Mouse (Mus musculus) MEL (cell line): Measurements from ENCODE around the gene Evc2. TPM values are rescaled to one million over a fixed set of nuclear protein-coding genes. Genes with fewer than 3 reads are reported as not detected.

Experiments used
- DNase-seq: peaks from one replicate; pipeline ENCODE4 v3.0.0; 2011; ENCODE audit warnings: low read depth, low spot score
- H3K27ac ChIP-seq: 2 replicates; pipeline ENCODE4 v1.5.1; 2012; ENCODE audit warnings: low read depth, mild to moderate bottlenecking, control low read depth, low read length, moderate library complexity; ENCODE audit not compliant: control insufficient read depth
- H3K27me3 ChIP-seq, 2 experiments: fragments of 150-350 bp in 1 of 2; sonication (generic) in 1 of 2; 2 replicates each; pipeline ENCODE4 v1.6.1; 2012; ENCODE audit warnings: low read length in 2 of 2, mild to moderate bottlenecking in 2 of 2, improper control_type of control experiment in 1 of 2, moderate library complexity in 1 of 2; ENCODE audit not compliant: insufficient read depth in 2 of 2, control insufficient read depth in 1 of 2
- H3K36me3 ChIP-seq, 2 experiments: 2 replicates each; pipeline ENCODE4 v1.6.1; 2012 to 2014; ENCODE audit warnings: low read length in 2 of 2, improper control_type of control experiment in 1 of 2, inconsistent platforms in 1 of 2, mild to moderate bottlenecking in 1 of 2; ENCODE audit not compliant: insufficient read depth in 2 of 2, control insufficient read depth in 1 of 2
- H3K4me1 ChIP-seq, 2 experiments: fragments of 150-350 bp in 1 of 2; sonication (generic) in 1 of 2; 2 replicates each; pipeline ENCODE4 v1.6.1; 2012; ENCODE audit warnings: low read length in 2 of 2, improper control_type of control experiment in 1 of 2, mild to moderate bottlenecking in 1 of 2; ENCODE audit not compliant: insufficient read depth in 2 of 2, control insufficient read depth in 1 of 2
- H3K4me3 ChIP-seq, 2 experiments: fragments of 150-350 bp in 1 of 2; sonication (generic) in 1 of 2; 2 replicates each; pipeline ENCODE4 v1.5.1; 2012; ENCODE audit warnings: low read depth in 2 of 2, low read length in 2 of 2, mild to moderate bottlenecking in 2 of 2, moderate library complexity in 2 of 2, control low read depth in 1 of 2, improper control_type of control experiment in 1 of 2; ENCODE audit not compliant: control insufficient read depth in 1 of 2, insufficient read depth in 1 of 2
- H3K79me2 ChIP-seq: 2 replicates; pipeline ENCODE4 v1.6.1; 2012; ENCODE audit warnings: mild to moderate bottlenecking, low read length, moderate library complexity; ENCODE audit not compliant: control insufficient read depth, poor library complexity, insufficient read depth
- H3K9ac ChIP-seq: 2 replicates; pipeline ENCODE4 v1.6.1; 2012; ENCODE audit warnings: low read depth, mild to moderate bottlenecking, control low read depth, low read length, moderate library complexity; ENCODE audit not compliant: control insufficient read depth, poor library complexity, severe bottlenecking
- H3K9me3 ChIP-seq: fragments of 150-350 bp; sonication (generic); replicated peaks from 2 replicates; pipeline ENCODE4 v1.6.1; 2012; ENCODE audit warnings: mild to moderate bottlenecking, low read length, improper control_type of control experiment, moderate library complexity; ENCODE audit not compliant: insufficient read depth
- BHLHE40 ChIP-seq: IDR thresholded peaks from 2 replicates; pipeline ENCODE4 v1.6.1; 2012; ENCODE audit warnings: low read depth, mild to moderate bottlenecking, inconsistent platforms, low read length, improper control_type of control experiment, borderline replicate concordance
- CHD1 ChIP-seq: IDR thresholded peaks from 2 replicates; pipeline ENCODE4 v1.6.1; 2012; ENCODE audit warnings: low read depth, mild to moderate bottlenecking, inconsistent platforms, low read length, improper control_type of control experiment
- CTCF ChIP-seq, 3 experiments: IDR thresholded peaks in 2 of 3; conservative IDR thresholded peaks in 1 of 3; 2 replicates each; pipeline ENCODE4 v1.5.1; 2011 to 2012; ENCODE audit warnings: low read length in 3 of 3, low read depth in 2 of 3, mild to moderate bottlenecking in 2 of 3, improper control_type of control experiment in 1 of 3, inconsistent platforms in 1 of 3, mixed read lengths in 1 of 3, moderate library complexity in 1 of 3; ENCODE audit not compliant: control insufficient read depth in 1 of 3, insufficient read depth in 1 of 3, poor library complexity in 1 of 3, severe bottlenecking in 1 of 3
- ELF1 ChIP-seq: IDR thresholded peaks from 2 replicates; pipeline ENCODE4 v1.6.1; 2014; ENCODE audit warnings: low read depth, mild to moderate bottlenecking, inconsistent platforms, low read length, improper control_type of control experiment, moderate library complexity
- EP300 ChIP-seq, 2 experiments: IDR thresholded peaks; 2 replicates each; pipeline ENCODE4 v1.6.1; 2011; ENCODE audit warnings: improper control_type of control experiment in 2 of 2, low read length in 2 of 2, low read depth in 1 of 2, mild to moderate bottlenecking in 1 of 2
- ETS1 ChIP-seq: IDR thresholded peaks from 2 replicates; pipeline ENCODE4 v1.6.1; 2012; ENCODE audit warnings: low read depth, mild to moderate bottlenecking, inconsistent platforms, low read length, improper control_type of control experiment, moderate library complexity
- GABPA ChIP-seq: IDR thresholded peaks from 2 replicates; pipeline ENCODE4 v1.6.1; 2012; ENCODE audit warnings: low read depth, mild to moderate bottlenecking, inconsistent platforms, low read length, improper control_type of control experiment, moderate library complexity
- HCFC1 ChIP-seq: IDR thresholded peaks from 2 replicates; pipeline ENCODE4 v1.6.1; 2012; ENCODE audit warnings: low read depth, mild to moderate bottlenecking, inconsistent platforms, low read length, improper control_type of control experiment, moderate library complexity
- JUND ChIP-seq: IDR thresholded peaks from 2 replicates; pipeline ENCODE4 v1.6.1; 2011; ENCODE audit warnings: low read depth, mild to moderate bottlenecking, improper control_type of control experiment, low read length
- KAT2A ChIP-seq: conservative IDR thresholded peaks from 2 replicates; pipeline ENCODE4 v1.6.1; 2012; ENCODE audit warnings: low read depth, low read length, improper control_type of control experiment, inconsistent platforms
- MAFK ChIP-seq: IDR thresholded peaks from 2 replicates; pipeline ENCODE4 v1.6.1; 2011; ENCODE audit warnings: low read depth, mild to moderate bottlenecking, low read length, improper control_type of control experiment, borderline replicate concordance
- MXI1 ChIP-seq: IDR thresholded peaks from 2 replicates; pipeline ENCODE4 v1.6.1; 2011; ENCODE audit warnings: mild to moderate bottlenecking, low read depth, low read length, improper control_type of control experiment
- MYB ChIP-seq: IDR thresholded peaks from 2 replicates; pipeline ENCODE4 v1.6.1; 2011; ENCODE audit warnings: mild to moderate bottlenecking, low read depth, low read length, improper control_type of control experiment
- MYC ChIP-seq: IDR thresholded peaks from 2 replicates; pipeline ENCODE4 v1.6.1; 2011; ENCODE audit warnings: low read depth, mild to moderate bottlenecking, low read length, improper control_type of control experiment, moderate library complexity
- POLR2A ChIP-seq, 2 experiments: IDR thresholded peaks; 2 replicates each; pipeline ENCODE4 v1.6.1; 2011 to 2012; ENCODE audit warnings: low read length in 2 of 2, mild to moderate bottlenecking in 2 of 2, control low read depth in 1 of 2, improper control_type of control experiment in 1 of 2, low read depth in 1 of 2, moderate library complexity in 1 of 2; ENCODE audit not compliant: control insufficient read depth in 1 of 2, insufficient read depth in 1 of 2, poor library complexity in 1 of 2
- POLR2AphosphoS2 ChIP-seq: IDR thresholded peaks from 2 replicates; pipeline ENCODE4 v1.6.1; 2011; ENCODE audit warnings: low read length, improper control_type of control experiment
- POLR2AphosphoS5 ChIP-seq: IDR thresholded peaks from 2 replicates; pipeline ENCODE4 v1.6.1; 2012; ENCODE audit warnings: low read depth, borderline replicate concordance, mild to moderate bottlenecking, inconsistent platforms, low read length, moderate library complexity, mixed read lengths
- RCOR1 ChIP-seq: IDR thresholded peaks from 2 replicates; pipeline ENCODE4 v1.6.1; 2012; ENCODE audit warnings: low read depth, mild to moderate bottlenecking, inconsistent platforms, low read length, improper control_type of control experiment
- SIN3A ChIP-seq: IDR thresholded peaks from 2 replicates; pipeline ENCODE4 v1.6.1; 2012; ENCODE audit warnings: low read length, improper control_type of control experiment, inconsistent platforms
- TBP ChIP-seq: IDR thresholded peaks from 2 replicates; pipeline ENCODE4 v1.8.0; 2011; ENCODE audit warnings: low read depth, low read length, improper control_type of control experiment
- UBTF ChIP-seq: IDR thresholded peaks from 2 replicates; pipeline ENCODE4 v1.6.1; 2012; ENCODE audit warnings: low read depth, mild to moderate bottlenecking, inconsistent platforms, low read length, improper control_type of control experiment, moderate library complexity, borderline replicate concordance; ENCODE audit not compliant: insufficient read depth
- USF2 ChIP-seq, 2 experiments: IDR thresholded peaks; 2 replicates each; pipeline ENCODE4 v1.6.1; 2011 to 2012; ENCODE audit warnings: improper control_type of control experiment in 2 of 2, low read length in 2 of 2, borderline replicate concordance in 1 of 2, inconsistent platforms in 1 of 2, low read depth in 1 of 2, mild to moderate bottlenecking in 1 of 2; ENCODE audit not compliant: insufficient read depth in 1 of 2
- ZC3H11A ChIP-seq: IDR thresholded peaks from 2 replicates; pipeline ENCODE4 v1.6.1; 2012; ENCODE audit warnings: low read depth, mild to moderate bottlenecking, inconsistent platforms, low read length, improper control_type of control experiment
- ZKSCAN1 ChIP-seq: IDR thresholded peaks from 2 replicates; pipeline ENCODE4 v1.6.1; 2012; ENCODE audit warnings: low read depth, mild to moderate bottlenecking, inconsistent platforms, low read length, improper control_type of control experiment, moderate library complexity
- ZMIZ1 ChIP-seq: IDR thresholded peaks from 2 replicates; pipeline ENCODE4 v1.6.1; 2012; ENCODE audit warnings: low read depth, mild to moderate bottlenecking, inconsistent platforms, low read length, improper control_type of control experiment, moderate library complexity
- polyA plus RNA-seq, 2 experiments: library from polyadenylated mRNA; stranded (reverse) in 1 of 2; unstranded in 1 of 2; fragments of >175 nt in 1 of 2; fragments of >200 nt in 1 of 2; gene quantifications; 2 replicates each; pipeline versions ENCODE4 v1.2.1 to v1.2.4; 2012; ENCODE audit warnings: low replicate concordance in 2 of 2, low read depth in 1 of 2; ENCODE audit not compliant: insufficient read length in 2 of 2, insufficient read depth in 1 of 2, missing spikeins in 1 of 2
- total RNA-seq: library from RNA; depleted of rRNA; stranded (reverse); fragments of 300-350 nt; gene quantifications from 2 replicates; pipeline ENCODE4 v1.2.3, GENCODE M21; 2012

Evc2 gene
- total and polyA plus RNA-seq, 3 experiments = not detected

DNA sequence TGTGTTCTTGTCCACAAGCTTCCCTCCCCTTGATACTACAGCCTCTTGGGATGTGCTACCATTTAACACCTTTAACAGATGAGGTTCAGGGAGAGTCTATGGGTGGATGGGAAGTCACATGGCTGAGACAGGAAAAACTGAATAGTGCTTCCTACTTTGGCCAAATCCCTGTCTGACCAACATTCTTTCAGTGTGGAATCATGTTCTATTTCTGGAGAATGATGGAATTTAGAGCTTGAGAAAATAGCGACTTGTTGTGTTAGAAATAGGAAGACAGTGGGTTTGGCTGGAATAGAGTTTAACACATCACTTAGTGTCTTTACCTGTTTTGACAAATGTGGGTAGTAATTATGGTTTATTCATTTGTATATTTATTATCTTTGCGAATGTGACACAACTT is 129.3 kb downstream of the Evc2 start:
- Histone ChIP-seq H3K4me3 (no peak overlapping the region), H3K4me1 (no peaks in the 10 kb centered on the region), H3K27ac (no peak overlapping the region), H3K27me3 (no peaks in the 10 kb centered on the region), H3K9ac (no peak overlapping the region), H3K79me2 (no peaks in the 10 kb centered on the region), H3K9me3 (no peaks in the 10 kb centered on the region; the same call in 1 of the 2 replicates), H3K36me3 (no peaks in the 10 kb centered on the region)
- TF ChIP-seq HCFC1 = no peak
- no peak for TF ChIP-seq MYC
- no peak for TF ChIP-seq TBP
- TF ChIP-seq POLR2AphosphoS5 = no peak
- no peak for TF ChIP-seq ZC3H11A
- TF ChIP-seq ZKSCAN1 = no peak
- TF ChIP-seq SIN3A = no peak
- TF ChIP-seq KAT2A = no peak
- TF ChIP-seq CHD1 = no peak
- no peak for TF ChIP-seq POLR2A (IDR thresholded peaks at IDR 0.05; ENCODE audit: control insufficient read depth in 1 of 2, insufficient read depth in 1 of 2, low read depth in 1 of 2, low read length in 2 of 2, poor library complexity in 1 of 2)
- no peak for DNase-seq

DNA sequence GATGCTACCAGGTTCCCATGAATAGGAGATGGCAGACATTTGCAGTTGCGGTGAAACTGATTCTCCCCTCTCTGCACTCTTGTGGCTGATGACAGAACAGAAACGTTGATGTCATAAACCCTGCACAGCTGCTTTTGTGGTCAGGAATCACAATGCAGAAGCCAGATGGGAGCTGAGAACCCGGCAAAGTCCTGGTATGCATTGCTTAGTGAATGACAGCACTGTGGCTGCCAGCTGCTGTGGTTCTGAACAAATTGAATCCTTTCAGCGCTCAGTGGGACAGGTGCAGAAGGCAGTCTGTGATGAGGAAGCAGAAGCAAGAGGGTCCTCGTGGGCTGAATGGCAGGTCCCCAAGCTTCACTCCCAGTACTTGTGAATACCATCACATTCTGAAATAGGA is 130.7 kb downstream of the Evc2 start:
- DNase-seq = no peak
- H3K79me2 ChIP-seq = no peaks in the 10 kb centered on the region
- no peaks in the 10 kb centered on the region for H3K4me1 ChIP-seq
- H3K9ac ChIP-seq = no peak overlapping the region
- H3K36me3 ChIP-seq = no peaks in the 10 kb centered on the region
- H3K27ac ChIP-seq = no peak overlapping the region
- no peaks in the 10 kb centered on the region; the same call in 1 of the 2 replicates for H3K9me3 ChIP-seq
- no peak overlapping the region for H3K4me3 ChIP-seq
- H3K27me3 ChIP-seq = no peaks in the 10 kb centered on the region
- TF ChIP-seq POLR2AphosphoS5 = no peak
- no peak for TF ChIP-seq ZC3H11A
- no peak for TF ChIP-seq HCFC1
- no peak for TF ChIP-seq JUND
- TF ChIP-seq KAT2A = no peak
- TF ChIP-seq ZMIZ1 = no peak
- no peak for TF ChIP-seq MXI1
- no peak for TF ChIP-seq ELF1
- TF ChIP-seq USF2 (IDR thresholded peaks at IDR 0.05; ENCODE audit: borderline replicate concordance in 1 of 2, insufficient read depth in 1 of 2, low read depth in 1 of 2, low read length in 2 of 2) = no peak
- no peak for TF ChIP-seq UBTF
- no peak for TF ChIP-seq ETS1
- no peak for TF ChIP-seq BHLHE40
- TF ChIP-seq POLR2AphosphoS2 = no peak
- TF ChIP-seq EP300 (IDR thresholded peaks at IDR 0.05; ENCODE audit: low read depth in 1 of 2, low read length in 2 of 2) = no peak
- TF ChIP-seq MYB = no peak
- TF ChIP-seq CTCF (IDR thresholded peaks at IDR 0.05 in 2 of 3, conservative IDR thresholded peaks at IDR 0.05 in 1 of 3; ENCODE audit: control insufficient read depth in 1 of 3, insufficient read depth in 1 of 3, low read depth in 2 of 3, low read length in 3 of 3, poor library complexity in 1 of 3, severe bottlenecking in 1 of 3) = no peak
- no peak for TF ChIP-seq TBP
- no peak for TF ChIP-seq GABPA
- no peak for TF ChIP-seq MAFK
- no peak for TF ChIP-seq RCOR1
